Mouse (Mus musculus) liver, embryonic 14.5 days (tissue): ENCODE results near the gene Por. TPM values are rescaled to one million over a fixed set of nuclear protein-coding genes. Genes with fewer than 3 reads are reported as not detected.
A peak's percentile ranks its signal among the peaks of the same experiment; 100 is the strongest.

Source experiments
- ATAC-seq: fragments of 200-750 bp; cut with Nextera tagmentation; 2 replicates; pipeline ENCODE4 v1.8.0; 2017; ENCODE audit warnings: moderate number of reproducible peaks, mild to moderate bottlenecking, moderate library complexity; ENCODE audit not compliant: insufficient read depth
- DNase-seq, 3 experiments: peaks; one replicate each; pipeline ENCODE4 v3.0.0-alpha.2; 2012 to 2013; ENCODE audit warnings: low read depth in 3 of 3, low spot score in 3 of 3
- H3K27ac ChIP-seq: fragments of 300-500 bp; sonication (generic); 2 replicates; pipeline ENCODE4 v1.5.1; 2014; ENCODE audit warnings: moderate library complexity, mild to moderate bottlenecking, control low read depth, inconsistent platforms
- H3K27me3 ChIP-seq: fragments of 300-500 bp; sonication (generic); 2 replicates; pipeline ENCODE4 v1.6.1; 2014; ENCODE audit warnings: mild to moderate bottlenecking, low read length, moderate library complexity; ENCODE audit not compliant: control insufficient read depth, insufficient read depth
- H3K36me3 ChIP-seq: fragments of 300-500 bp; sonication (generic); replicated peaks from 2 replicates; pipeline ENCODE4 v1.6.1; 2014; ENCODE audit warnings: low read depth; ENCODE audit not compliant: control insufficient read depth, insufficient read depth
- H3K4me1 ChIP-seq, 2 experiments: fragments of 200-500 bp in 1 of 2; fragments of 300-500 bp in 1 of 2; sonication (generic) in 1 of 2; replicated peaks; 2 replicates each; pipeline ENCODE4 v1.6.1; 2012 to 2014; ENCODE audit warnings: antibody characterized with exemption in 1 of 2, inconsistent platforms in 1 of 2, low read length in 1 of 2; ENCODE audit not compliant: control insufficient read depth in 2 of 2, insufficient read depth in 2 of 2
- H3K4me2 ChIP-seq: fragments of 300-500 bp; sonication (generic); 2 replicates; pipeline ENCODE4 v1.6.1; 2014; ENCODE audit warnings: low read depth, mild to moderate bottlenecking, control low read depth, moderate library complexity
- H3K4me3 ChIP-seq, 2 experiments: fragments of 200-500 bp in 1 of 2; fragments of 300-500 bp in 1 of 2; sonication (generic) in 1 of 2; 2 replicates each; pipeline ENCODE4 v1.5.1; 2012 to 2014; ENCODE audit warnings: low read depth in 2 of 2, low read length in 2 of 2, mild to moderate bottlenecking in 2 of 2, control low read depth in 1 of 2, inconsistent platforms in 1 of 2, moderate library complexity in 1 of 2; ENCODE audit not compliant: insufficient read depth in 1 of 2
- H3K9ac ChIP-seq: fragments of 300-500 bp; sonication (generic); replicated peaks from 2 replicates; pipeline ENCODE4 v1.6.1; 2014; ENCODE audit warnings: mild to moderate bottlenecking, control low read depth, moderate library complexity
- H3K9me3 ChIP-seq: fragments of 300-500 bp; sonication (generic); 2 replicates; pipeline ENCODE4 v1.6.1; 2016; ENCODE audit warnings: low read length, mixed read lengths; ENCODE audit not compliant: control insufficient read depth
- CTCF ChIP-seq: IDR thresholded peaks from 2 replicates; pipeline ENCODE4 v1.5.1; 2016; ENCODE audit warnings: antibody characterized with exemption, low read depth, control low read depth
- EP300 ChIP-seq: IDR thresholded peaks from 2 replicates; pipeline ENCODE4 v1.6.1; 2016; ENCODE audit warnings: antibody characterized with exemption, low read depth
- WGBS: fragments of 180-500 bp; shearing (Covaris S2); extraction: QIAGEN DNeasy Blood & Tissue Kit; methylation state at CpG from one replicate; pipeline ENCODE4 v1.1.7; 2014; ENCODE audit not compliant: insufficient replicate concordance; 5-methylcytosine and 5-hydroxymethylcytosine counted together
- polyA plus RNA-seq, 2 experiments: library from polyadenylated mRNA; depleted of rRNA in 1 of 2; stranded (reverse) in 1 of 2; unstranded in 1 of 2; fragments of >200 nt; fragmentation: Nextera tagmentation in 1 of 2; extraction: Ambion mirVana in 1 of 2; gene quantifications; 2 replicates each; pipeline versions ENCODE4 v1.2.1 to v1.2.3; 2012 to 2014

Por gene
- polyA plus RNA-seq, 2 experiments = 18.1 to 21.7 TPM

DNA sequence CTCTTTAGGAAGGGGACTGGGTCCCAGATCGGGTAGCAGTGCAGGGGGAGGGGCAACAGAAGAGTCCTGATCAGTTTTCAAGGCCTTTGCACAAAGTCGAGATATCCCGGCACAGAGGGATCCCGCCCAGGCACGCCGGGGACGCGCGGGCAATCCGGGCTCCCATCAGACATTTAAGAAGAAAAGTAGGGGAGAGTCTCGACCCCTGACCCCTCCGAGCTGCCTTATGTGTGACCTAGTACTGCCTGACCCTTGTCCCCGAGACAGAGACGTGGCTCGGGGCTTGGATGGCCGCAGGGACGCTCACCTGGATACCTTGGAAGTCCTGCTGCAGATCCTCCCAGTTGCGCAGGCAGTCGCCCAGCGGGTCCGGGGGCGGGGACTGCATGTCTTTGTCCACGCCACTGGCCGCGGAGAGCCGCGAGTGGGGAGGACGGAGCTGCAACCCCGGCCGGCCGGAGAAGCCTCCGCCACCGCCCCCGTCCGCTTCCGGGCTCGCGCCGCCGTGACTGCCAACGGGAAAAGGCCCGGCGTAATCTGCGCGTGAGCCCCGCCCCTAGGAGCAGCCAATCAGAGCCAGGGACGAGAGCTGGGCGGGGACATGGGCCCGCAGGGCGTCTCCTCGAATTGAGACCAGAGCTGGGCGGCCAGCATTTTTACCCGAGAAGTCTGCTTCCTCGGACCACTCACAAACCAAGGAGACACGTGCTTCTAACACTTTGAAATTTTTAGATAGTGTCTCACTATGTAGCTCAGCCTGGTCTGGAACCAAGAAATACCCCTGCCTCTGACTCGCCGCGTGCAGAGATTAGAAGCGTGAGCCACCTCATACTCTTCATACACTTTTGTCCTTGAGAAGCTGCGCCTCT lies 74.1 kb downstream of the Por start, which contains the start of gene Tmem120a:
Gene Tmem120a (minus strand): TSS at position 708 of the 869 bp plus-strand sequence.
- peak within 1 kb of the TSS; percentile 81 for H3K4me2 ChIP-seq
- H3K27me3 ChIP-seq = no peaks in the 10 kb centered on the region
- peak; percentile 80 to 81 (median 81) for DNase-seq
- no peaks in the 10 kb centered on the region for H3K36me3 ChIP-seq
- H3K9ac ChIP-seq = peak within 1 kb of the TSS; percentile 28
- no peaks in the 10 kb centered on the region for H3K9me3 ChIP-seq
- peak; percentile 96 for ATAC-seq
- peak within 1 kb of the TSS; percentile 60 to 68 for H3K4me3 ChIP-seq
- TF ChIP-seq CTCF = no peak
- TF ChIP-seq EP300 = no peak
- peaks cover 0 to 9% of the 10 kb centered on the region in 2 experiments; a peak in 3 of 4 replicates for H3K4me1 ChIP-seq
- no peak within 1 kb of the TSS for H3K27ac ChIP-seq
- WGBS = under 1% methylated on average over 60 of the region's 60 CpGs

- H3K4me2 ChIP-seq = peak overlapping the region; percentile 81
- WGBS = 29% methylated on average over 12 of the region's 12 CpGs
- H3K36me3 ChIP-seq = no peaks in the 10 kb centered on the region
- no peaks in the 10 kb centered on the region for H3K27me3 ChIP-seq
- ATAC-seq (no peak), DNase-seq (no peak)
- no peaks in the 10 kb centered on the region for H3K9me3 ChIP-seq
- no peak overlapping the region for H3K27ac ChIP-seq
- TF ChIP-seq CTCF = no peak
- no peak for TF ChIP-seq EP300
- peaks cover 0 to 9% of the 10 kb centered on the region in 2 experiments; a peak in 3 of 4 replicates for H3K4me1 ChIP-seq
- peak overlapping the region; percentile 44 to 60; a peak in 3 of 4 replicates for H3K4me3 ChIP-seq
- H3K9ac ChIP-seq = peak overlapping the region; percentile 0; the same call in 1 of the 2 replicates
Observed at GRCm38 (mm10) chr5:135744742-135745141, 74.9 kb downstream of the Por start.

DNA sequence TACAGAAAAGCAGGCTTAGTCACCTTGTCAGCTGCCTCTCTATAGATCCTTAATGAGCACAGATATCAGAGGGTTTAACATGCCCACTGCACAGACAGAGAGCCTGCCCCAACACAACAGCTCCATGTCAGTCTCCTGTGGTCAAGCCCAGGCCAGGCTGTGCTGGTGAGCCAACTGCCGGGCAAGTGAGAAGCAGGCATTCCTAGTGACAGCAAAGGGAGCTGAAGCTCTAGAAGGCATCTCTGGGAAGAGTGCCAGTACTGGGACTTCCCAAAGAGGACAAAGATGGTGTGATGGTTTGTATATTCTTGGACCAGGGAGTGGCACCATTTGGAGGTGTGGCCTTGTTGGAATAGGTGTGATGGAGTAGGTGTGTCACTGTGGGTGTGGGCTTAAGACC lies 81.2 kb downstream of the Por start:
- DNase-seq (no peak), ATAC-seq (no peak)
- no peak overlapping the region for H3K4me3 ChIP-seq
- no peak overlapping the region for H3K4me2 ChIP-seq
- H3K4me1 ChIP-seq = no peaks in the 10 kb centered on the region
- H3K36me3 ChIP-seq = no peaks in the 10 kb centered on the region
- TF ChIP-seq CTCF = no peak
- TF ChIP-seq EP300 = no peak
- no peaks in the 10 kb centered on the region for H3K27me3 ChIP-seq
- H3K9me3 ChIP-seq = no peaks in the 10 kb centered on the region
- H3K9ac ChIP-seq = no peak overlapping the region
- no peak overlapping the region for H3K27ac ChIP-seq
- 64% methylated on average over 1 of the region's 1 CpGs for WGBS

DNA sequence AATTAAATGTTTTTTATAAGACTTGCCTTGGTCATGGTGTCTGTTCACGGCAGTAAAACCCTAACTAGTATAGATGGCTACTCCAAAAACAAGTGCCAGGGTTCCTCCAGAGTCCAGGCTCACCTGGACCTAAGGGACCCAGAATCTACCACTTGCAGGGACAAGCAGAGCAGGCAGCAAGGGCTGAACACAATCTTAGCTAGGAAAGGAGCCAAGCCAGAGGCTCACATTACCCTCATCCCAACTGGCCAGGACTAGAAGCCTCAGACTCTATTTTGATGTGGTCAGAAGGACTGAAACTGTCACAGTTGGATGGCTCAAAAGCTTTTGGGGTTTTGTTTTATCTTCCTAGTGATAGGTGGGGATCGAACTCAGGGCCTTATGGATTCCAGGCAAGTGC lies 81.8 kb downstream of the Por start:
- Histone ChIP-seq H3K27me3 (no peaks in the 10 kb centered on the region), H3K4me3 (no peak overlapping the region), H3K9ac (no peak overlapping the region), H3K36me3 (no peaks in the 10 kb centered on the region), H3K9me3 (no peaks in the 10 kb centered on the region), H3K27ac (no peak overlapping the region), H3K4me1 (no peaks in the 10 kb centered on the region), H3K4me2 (no peak overlapping the region)
- 49% methylated on average over 2 of the region's 2 CpGs for WGBS
- no peak for DNase-seq
- ATAC-seq = no peak
- TF ChIP-seq EP300 = no peak
- TF ChIP-seq CTCF = no peak

DNA sequence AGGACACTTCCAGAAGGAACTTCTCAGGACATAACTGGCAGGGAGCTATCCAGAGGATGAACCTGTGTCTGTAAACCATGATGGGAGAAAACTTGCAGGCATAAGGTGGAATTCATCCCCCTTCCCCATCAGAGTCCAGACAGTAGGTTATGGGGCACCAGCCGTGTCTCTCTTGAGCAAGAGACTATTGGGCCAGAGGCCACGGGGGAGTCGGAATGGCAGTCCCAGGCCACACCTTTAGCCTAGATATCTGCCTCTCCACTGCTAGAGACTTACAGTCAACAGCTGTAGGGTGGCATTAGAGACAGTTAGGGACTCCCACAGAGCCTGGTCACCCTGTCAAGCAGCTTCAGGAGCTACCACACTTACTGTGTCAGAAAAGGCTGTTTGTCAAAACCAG lies 92.0 kb downstream of the Por start:
- Histone ChIP-seq H3K4me3 (no peak overlapping the region), H3K27ac (no peak overlapping the region), H3K9ac (no peak overlapping the region), H3K27me3 (no peaks in the 10 kb centered on the region), H3K4me1 (no peaks in the 10 kb centered on the region), H3K4me2 (no peak overlapping the region), H3K36me3 (no peaks in the 10 kb centered on the region), H3K9me3 (no peaks in the 10 kb centered on the region)
- no peak for ATAC-seq
- TF ChIP-seq EP300 (no peak), CTCF (no peak)
- WGBS = 68% methylated on average over 3 of the region's 3 CpGs
- no peak for DNase-seq
